Mouse (Mus musculus): ENCODE data around the gene Tenm4.

- TF ChIP-seq POLR2A (IDR thresholded peaks at IDR 0.05; ENCODE audit: extremely low read depth, insufficient read depth, low read length) (no peak), CTCF (IDR thresholded peaks at IDR 0.05; ENCODE audit: low read depth, low read length) (no peak)
Measured at GRCm38 (mm10) chr7:96785808-96786207, 614.8 kb downstream of the Tenm4 start.

Data from liver, adult 2 months (tissue).